Mouse (Mus musculus): ENCODE data around the gene Pkmyt1. TPM values are rescaled to one million over a fixed set of nuclear protein-coding genes. Genes with fewer than 3 reads are reported as not detected.

The Pkmyt1 gene
- polyA plus RNA-seq, 1 experiment from 2014 or later: 61.6 TPM

- peaks cover 17% of the 10 kb centered on the region for H3K4me1 ChIP-seq
- no peaks in the 10 kb centered on the region for H3K27me3 ChIP-seq (replicated peaks; ENCODE audit: low read depth, poor library complexity, severe bottlenecking)
- no peak overlapping the region for H3K27ac ChIP-seq (replicated peaks)
- H3K36me3 ChIP-seq (replicated peaks): 0 out of 2 replicates have a peak, but pooled peaks cover 8% of the 10 kb centered on the region
- no peaks in the 10 kb centered on the region for H3K9me3 ChIP-seq
- no peak overlapping the region for H3K4me3 ChIP-seq
- DNase-seq (ENCODE audit: low spot score): no peak
Observed at GRCm38 (mm10) chr17:23783352-23783751, 57.2 kb downstream of the Pkmyt1 start.

- Histone ChIP-seq H3K27ac (replicated peaks) (peak within 1 kb of the TSS; percentile 90), H3K27me3 (replicated peaks; ENCODE audit: low read depth, poor library complexity, severe bottlenecking) (no peaks in the 10 kb centered on the region), H3K4me3 (peak within 1 kb of the TSS; percentile 75), H3K4me1 (peaks cover 31% of the 10 kb centered on the region), H3K9me3 (no peaks in the 10 kb centered on the region), H3K36me3 (replicated peaks) (no peaks in the 10 kb centered on the region)
- DNase-seq (ENCODE audit: low spot score): peak; percentile 87
- WGBS: 3% methylated on average over 43 of the region's 43 CpGs
Observed at GRCm38 (mm10) chr17:23785561-23786471, 59.7 kb downstream of the Pkmyt1 start, which contains the start of gene Flywch2. Flywch2 (minus strand) TSS chr17:23786081.

Other genes with a start within 250 kb of the Pkmyt1 start
- not detected in 2 replicates for gene Vmn2r117, start 246.6 kb upstream of the Pkmyt1 start, polyA plus RNA-seq (2016; fragmentation: Nextera tagmentation; extraction: Ambion mirVana)
- 27.2 and 31.0 TPM in 2 replicates for gene Zfp213, start 162.1 kb upstream of the Pkmyt1 start, polyA plus RNA-seq (2016; fragmentation: Nextera tagmentation; extraction: Ambion mirVana)
- gene Zfp13, start 126.8 kb upstream of the Pkmyt1 start, polyA plus RNA-seq (2016; fragmentation: Nextera tagmentation; extraction: Ambion mirVana): 22.4 and 24.4 TPM in 2 replicates
- 0.71 and 1.0 TPM in 2 replicates for gene Zscan10, start 125.5 kb upstream of the Pkmyt1 start, polyA plus RNA-seq (2016; fragmentation: Nextera tagmentation; extraction: Ambion mirVana)
- gene Mmp25, start 81.1 kb upstream of the Pkmyt1 start, polyA plus RNA-seq (2016; fragmentation: Nextera tagmentation; extraction: Ambion mirVana): 0.68 and 0.69 TPM in 2 replicates
- gene Bicdl2, start 65.8 kb upstream of the Pkmyt1 start, polyA plus RNA-seq (2016; fragmentation: Nextera tagmentation; extraction: Ambion mirVana): 0.85 and 1.2 TPM in 2 replicates
- 30.4 and 39.7 TPM in 2 replicates for gene Hcfc1r1, start 52.7 kb upstream of the Pkmyt1 start, polyA plus RNA-seq (2016; fragmentation: Nextera tagmentation; extraction: Ambion mirVana)
- gene Thoc6, start 52.5 kb upstream of the Pkmyt1 start, polyA plus RNA-seq (2016; fragmentation: Nextera tagmentation; extraction: Ambion mirVana): 70.9 and 72.2 TPM in 2 replicates
- gene Tnfrsf12a, start 48.9 kb upstream of the Pkmyt1 start, polyA plus RNA-seq (2016; fragmentation: Nextera tagmentation; extraction: Ambion mirVana): 4.6 and 6.4 TPM in 2 replicates
- 77.2 and 81.3 TPM in 2 replicates for gene Cldn6, start 47.1 kb upstream of the Pkmyt1 start, polyA plus RNA-seq (2016; fragmentation: Nextera tagmentation; extraction: Ambion mirVana)
- 10.5 and 13.5 TPM in 2 replicates for gene Cldn9, start 42.3 kb upstream of the Pkmyt1 start, polyA plus RNA-seq (2016; fragmentation: Nextera tagmentation; extraction: Ambion mirVana)
- gene 1520401A03Rik, start 3.6 kb upstream of the Pkmyt1 start, polyA plus RNA-seq (2016; fragmentation: Nextera tagmentation; extraction: Ambion mirVana): 0.05 TPM in 1 of 2 replicates, not detected in the other
- gene Paqr4, start 14.5 kb downstream of the Pkmyt1 start, polyA plus RNA-seq (2016; fragmentation: Nextera tagmentation; extraction: Ambion mirVana): 12.6 and 14.1 TPM in 2 replicates
- gene Kremen2, start 19.5 kb downstream of the Pkmyt1 start, polyA plus RNA-seq (2016; fragmentation: Nextera tagmentation; extraction: Ambion mirVana): 8.3 and 9.6 TPM in 2 replicates
- gene Flywch1, start 45.3 kb downstream of the Pkmyt1 start, polyA plus RNA-seq (2016; fragmentation: Nextera tagmentation; extraction: Ambion mirVana): 168 and 178 TPM in 2 replicates
- 35.4 and 41.3 TPM in 2 replicates for gene Flywch2, start 59.7 kb downstream of the Pkmyt1 start, polyA plus RNA-seq (2016; fragmentation: Nextera tagmentation; extraction: Ambion mirVana)
- gene Srrm2, start 64.2 kb downstream of the Pkmyt1 start, polyA plus RNA-seq (2016; fragmentation: Nextera tagmentation; extraction: Ambion mirVana): 511 and 516 TPM in 2 replicates
- gene Elob, start 102.8 kb downstream of the Pkmyt1 start, polyA plus RNA-seq (2016; fragmentation: Nextera tagmentation; extraction: Ambion mirVana): 1,075 and 1,103 TPM in 2 replicates
- 0.21 TPM in 1 of 2 replicates, not detected in the other for gene Prss33, start 109.7 kb downstream of the Pkmyt1 start, polyA plus RNA-seq (2016; fragmentation: Nextera tagmentation; extraction: Ambion mirVana)
- 0.45 TPM in 1 of 2 replicates, not detected in the other for gene Prss32, start 117.5 kb downstream of the Pkmyt1 start, polyA plus RNA-seq (2016; fragmentation: Nextera tagmentation; extraction: Ambion mirVana)
- gene Prss41, start 117.8 kb downstream of the Pkmyt1 start, polyA plus RNA-seq (2016; fragmentation: Nextera tagmentation; extraction: Ambion mirVana): 3.2 and 3.6 TPM in 2 replicates
- not detected in 2 replicates for gene Prss21, start 141.7 kb downstream of the Pkmyt1 start, polyA plus RNA-seq (2016; fragmentation: Nextera tagmentation; extraction: Ambion mirVana)
- not detected in 2 replicates for gene Dcpp1, start 154.5 kb downstream of the Pkmyt1 start, polyA plus RNA-seq (2016; fragmentation: Nextera tagmentation; extraction: Ambion mirVana)
- not detected in 2 replicates for gene Dcpp2, start 154.5 kb downstream of the Pkmyt1 start, polyA plus RNA-seq (2016; fragmentation: Nextera tagmentation; extraction: Ambion mirVana)
- gene Dcpp3, start 191.1 kb downstream of the Pkmyt1 start, polyA plus RNA-seq (2016; fragmentation: Nextera tagmentation; extraction: Ambion mirVana): not detected in 2 replicates
- gene Sbp, start 215.3 kb downstream of the Pkmyt1 start, polyA plus RNA-seq (2016; fragmentation: Nextera tagmentation; extraction: Ambion mirVana): not detected in 2 replicates
- not detected in 2 replicates for gene Sbpl, start 228.9 kb downstream of the Pkmyt1 start, polyA plus RNA-seq (2016; fragmentation: Nextera tagmentation; extraction: Ambion mirVana)